Mouse (Mus musculus) MEL (cell line): ENCODE results near the gene Slc44a3. TPM values are rescaled to one million over a fixed set of nuclear protein-coding genes. Genes with fewer than 3 reads are reported as not detected.

ENCODE experiments used
- DNase-seq: peaks from one replicate; pipeline ENCODE4 v3.0.0; 2011; ENCODE audit warnings: low read depth, low spot score
- H3K27ac ChIP-seq: 2 replicates; pipeline ENCODE4 v1.5.1; 2012; ENCODE audit warnings: low read depth, mild to moderate bottlenecking, control low read depth, low read length, moderate library complexity; ENCODE audit not compliant: control insufficient read depth
- H3K27me3 ChIP-seq, 2 experiments: fragments of 150-350 bp in 1 of 2; sonication (generic) in 1 of 2; 2 replicates each; pipeline ENCODE4 v1.6.1; 2012; ENCODE audit warnings: low read length in 2 of 2, mild to moderate bottlenecking in 2 of 2, improper control_type of control experiment in 1 of 2, moderate library complexity in 1 of 2; ENCODE audit not compliant: insufficient read depth in 2 of 2, control insufficient read depth in 1 of 2
- H3K36me3 ChIP-seq, 2 experiments: 2 replicates each; pipeline ENCODE4 v1.6.1; 2012 to 2014; ENCODE audit warnings: low read length in 2 of 2, improper control_type of control experiment in 1 of 2, inconsistent platforms in 1 of 2, mild to moderate bottlenecking in 1 of 2; ENCODE audit not compliant: insufficient read depth in 2 of 2, control insufficient read depth in 1 of 2
- H3K4me1 ChIP-seq, 2 experiments: fragments of 150-350 bp in 1 of 2; sonication (generic) in 1 of 2; 2 replicates each; pipeline ENCODE4 v1.6.1; 2012; ENCODE audit warnings: low read length in 2 of 2, improper control_type of control experiment in 1 of 2, mild to moderate bottlenecking in 1 of 2; ENCODE audit not compliant: insufficient read depth in 2 of 2, control insufficient read depth in 1 of 2
- H3K4me3 ChIP-seq, 2 experiments: fragments of 150-350 bp in 1 of 2; sonication (generic) in 1 of 2; 2 replicates each; pipeline ENCODE4 v1.5.1; 2012; ENCODE audit warnings: low read depth in 2 of 2, low read length in 2 of 2, mild to moderate bottlenecking in 2 of 2, moderate library complexity in 2 of 2, control low read depth in 1 of 2, improper control_type of control experiment in 1 of 2; ENCODE audit not compliant: control insufficient read depth in 1 of 2, insufficient read depth in 1 of 2
- H3K79me2 ChIP-seq: 2 replicates; pipeline ENCODE4 v1.6.1; 2012; ENCODE audit warnings: mild to moderate bottlenecking, low read length, moderate library complexity; ENCODE audit not compliant: control insufficient read depth, poor library complexity, insufficient read depth
- H3K9ac ChIP-seq: 2 replicates; pipeline ENCODE4 v1.6.1; 2012; ENCODE audit warnings: low read depth, mild to moderate bottlenecking, control low read depth, low read length, moderate library complexity; ENCODE audit not compliant: control insufficient read depth, poor library complexity, severe bottlenecking
- H3K9me3 ChIP-seq: fragments of 150-350 bp; sonication (generic); replicated peaks from 2 replicates; pipeline ENCODE4 v1.6.1; 2012; ENCODE audit warnings: mild to moderate bottlenecking, low read length, improper control_type of control experiment, moderate library complexity; ENCODE audit not compliant: insufficient read depth
- BHLHE40 ChIP-seq: IDR thresholded peaks from 2 replicates; pipeline ENCODE4 v1.6.1; 2012; ENCODE audit warnings: low read depth, mild to moderate bottlenecking, inconsistent platforms, low read length, improper control_type of control experiment, borderline replicate concordance
- CHD2 ChIP-seq: IDR thresholded peaks from 2 replicates; pipeline ENCODE4 v1.6.1; 2011; ENCODE audit warnings: low read length, improper control_type of control experiment
- CTCF ChIP-seq, 3 experiments: IDR thresholded peaks in 2 of 3; conservative IDR thresholded peaks in 1 of 3; 2 replicates each; pipeline ENCODE4 v1.5.1; 2011 to 2012; ENCODE audit warnings: low read length in 3 of 3, low read depth in 2 of 3, mild to moderate bottlenecking in 2 of 3, improper control_type of control experiment in 1 of 3, inconsistent platforms in 1 of 3, mixed read lengths in 1 of 3, moderate library complexity in 1 of 3; ENCODE audit not compliant: control insufficient read depth in 1 of 3, insufficient read depth in 1 of 3, poor library complexity in 1 of 3, severe bottlenecking in 1 of 3
- GABPA ChIP-seq: IDR thresholded peaks from 2 replicates; pipeline ENCODE4 v1.6.1; 2012; ENCODE audit warnings: low read depth, mild to moderate bottlenecking, inconsistent platforms, low read length, improper control_type of control experiment, moderate library complexity
- KAT2A ChIP-seq: conservative IDR thresholded peaks from 2 replicates; pipeline ENCODE4 v1.6.1; 2012; ENCODE audit warnings: low read depth, low read length, improper control_type of control experiment, inconsistent platforms
- MAX ChIP-seq: IDR thresholded peaks from 2 replicates; pipeline ENCODE4 v1.6.1; 2011; ENCODE audit warnings: low read length, improper control_type of control experiment
- MAZ ChIP-seq: IDR thresholded peaks from 2 replicates; pipeline ENCODE4 v1.6.1; 2012; ENCODE audit warnings: low read depth, mild to moderate bottlenecking, inconsistent platforms, low read length, improper control_type of control experiment
- MXI1 ChIP-seq: IDR thresholded peaks from 2 replicates; pipeline ENCODE4 v1.6.1; 2011; ENCODE audit warnings: mild to moderate bottlenecking, low read depth, low read length, improper control_type of control experiment
- NELFE ChIP-seq: IDR thresholded peaks from 2 replicates; pipeline ENCODE4 v1.6.1; 2011; ENCODE audit warnings: low read depth, low read length, improper control_type of control experiment
- RAD21 ChIP-seq: IDR thresholded peaks from 2 replicates; pipeline ENCODE4 v1.6.1; 2011; ENCODE audit warnings: mild to moderate bottlenecking, low read depth, low read length, improper control_type of control experiment
- SIN3A ChIP-seq: IDR thresholded peaks from 2 replicates; pipeline ENCODE4 v1.6.1; 2012; ENCODE audit warnings: low read length, improper control_type of control experiment, inconsistent platforms
- TBP ChIP-seq: IDR thresholded peaks from 2 replicates; pipeline ENCODE4 v1.8.0; 2011; ENCODE audit warnings: low read depth, low read length, improper control_type of control experiment
- TCF12 ChIP-seq: IDR thresholded peaks from 2 replicates; pipeline ENCODE4 v1.6.1; 2014; ENCODE audit warnings: low read depth, mild to moderate bottlenecking, inconsistent platforms, low read length, improper control_type of control experiment, moderate library complexity
- USF2 ChIP-seq, 2 experiments: IDR thresholded peaks; 2 replicates each; pipeline ENCODE4 v1.6.1; 2011 to 2012; ENCODE audit warnings: improper control_type of control experiment in 2 of 2, low read length in 2 of 2, borderline replicate concordance in 1 of 2, inconsistent platforms in 1 of 2, low read depth in 1 of 2, mild to moderate bottlenecking in 1 of 2; ENCODE audit not compliant: insufficient read depth in 1 of 2
- ZC3H11A ChIP-seq: IDR thresholded peaks from 2 replicates; pipeline ENCODE4 v1.6.1; 2012; ENCODE audit warnings: low read depth, mild to moderate bottlenecking, inconsistent platforms, low read length, improper control_type of control experiment
- polyA plus RNA-seq, 2 experiments: library from polyadenylated mRNA; stranded (reverse) in 1 of 2; unstranded in 1 of 2; fragments of >175 nt in 1 of 2; fragments of >200 nt in 1 of 2; gene quantifications; 2 replicates each; pipeline versions ENCODE4 v1.2.1 to v1.2.4; 2012; ENCODE audit warnings: low replicate concordance in 2 of 2, low read depth in 1 of 2; ENCODE audit not compliant: insufficient read length in 2 of 2, insufficient read depth in 1 of 2, missing spikeins in 1 of 2
- total RNA-seq: library from RNA; depleted of rRNA; stranded (reverse); fragments of 300-350 nt; gene quantifications from 2 replicates; pipeline ENCODE4 v1.2.3, GENCODE M21; 2012

Gene Slc44a3
- total and polyA plus RNA-seq, 3 experiments, result 0.08 to 0.11 TPM; not detected in 1

DNA sequence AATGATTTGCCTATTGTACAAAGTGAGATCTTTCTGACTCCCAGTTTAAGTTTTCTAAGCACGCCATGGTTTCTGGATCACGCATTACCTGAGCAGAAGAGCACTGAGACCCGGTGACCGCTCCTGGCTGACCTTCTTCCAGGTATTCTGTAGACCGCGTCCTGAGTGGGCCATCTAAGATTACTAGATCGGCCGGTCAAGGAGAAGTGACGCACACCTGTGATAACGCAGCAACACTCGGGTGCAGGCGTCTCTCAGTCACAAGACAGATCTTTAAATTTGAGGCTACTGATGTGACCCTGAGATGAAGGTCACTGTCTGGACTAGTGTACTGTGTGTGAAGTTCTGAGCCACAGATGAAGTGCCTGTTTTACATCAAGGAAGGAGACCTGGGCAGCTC is 90.7 kb downstream of the Slc44a3 start:
- no peak for DNase-seq
- H3K9ac ChIP-seq, result no peak overlapping the region
- no peak overlapping the region for H3K27ac ChIP-seq
- no peak overlapping the region for H3K4me3 ChIP-seq
- no peaks in the 10 kb centered on the region for H3K9me3 ChIP-seq
- TF ChIP-seq RAD21 (no peak), ZC3H11A (no peak)
- TF ChIP-seq, all 39 proteins: peak for 0
- H3K27me3 ChIP-seq, result no peaks in the 10 kb centered on the region
- H3K36me3 ChIP-seq, result peaks cover 0 to 2% of the 10 kb centered on the region in 2 experiments; a peak in 1 of 4 replicates
- 0 out of 4 replicates have a peak, but pooled peaks cover 0 to 9% of the 10 kb centered on the region in 2 experiments for H3K4me1 ChIP-seq
- H3K79me2 ChIP-seq, result no peaks in the 10 kb centered on the region

DNA sequence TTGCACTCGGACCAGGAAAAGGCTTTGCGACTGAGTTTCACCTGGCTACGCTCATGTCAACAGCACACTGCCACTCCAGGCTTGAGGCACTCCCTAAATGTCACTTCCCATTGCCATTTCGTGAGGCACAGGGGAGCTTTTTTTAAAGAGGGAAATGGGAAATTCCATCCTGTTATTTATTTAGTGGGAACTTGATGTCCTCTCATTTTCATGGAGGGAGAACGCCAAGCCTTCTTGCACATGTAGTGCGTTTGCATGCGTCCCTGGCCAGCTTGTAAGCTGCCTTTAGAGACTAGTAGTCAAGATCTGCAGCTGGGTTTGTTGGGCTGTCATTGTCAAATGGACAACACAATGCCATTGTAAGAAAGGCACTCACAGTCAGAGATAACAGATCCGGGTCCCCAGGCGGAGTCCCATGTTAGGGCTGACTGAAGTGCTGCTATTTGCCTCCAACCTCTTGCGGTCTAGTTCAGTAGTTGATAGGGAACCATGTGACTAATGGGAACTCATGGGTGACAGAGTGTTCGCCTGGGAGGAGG is 92.5 kb downstream of the Slc44a3 start:
- H3K27ac ChIP-seq, result no peak overlapping the region
- 0 out of 4 replicates have a peak, but pooled peaks cover 0 to 9% of the 10 kb centered on the region in 2 experiments for H3K4me1 ChIP-seq
- no peak overlapping the region for H3K4me3 ChIP-seq
- DNase-seq, result no peak
- H3K36me3 ChIP-seq, result peaks cover 0 to 2% of the 10 kb centered on the region in 2 experiments; a peak in 1 of 4 replicates
- TF ChIP-seq KAT2A (no peak), CTCF (IDR thresholded peaks at IDR 0.05 in 2 of 3, conservative IDR thresholded peaks at IDR 0.05 in 1 of 3; ENCODE audit: control insufficient read depth in 1 of 3, insufficient read depth in 1 of 3, low read depth in 2 of 3, low read length in 3 of 3, poor library complexity in 1 of 3, severe bottlenecking in 1 of 3) (no peak), MAX (no peak), GABPA (no peak), SIN3A (no peak)
- no peaks in the 10 kb centered on the region for H3K9me3 ChIP-seq
- no peaks in the 10 kb centered on the region for H3K27me3 ChIP-seq
- H3K79me2 ChIP-seq, result no peaks in the 10 kb centered on the region
- H3K9ac ChIP-seq, result no peak overlapping the region

DNA sequence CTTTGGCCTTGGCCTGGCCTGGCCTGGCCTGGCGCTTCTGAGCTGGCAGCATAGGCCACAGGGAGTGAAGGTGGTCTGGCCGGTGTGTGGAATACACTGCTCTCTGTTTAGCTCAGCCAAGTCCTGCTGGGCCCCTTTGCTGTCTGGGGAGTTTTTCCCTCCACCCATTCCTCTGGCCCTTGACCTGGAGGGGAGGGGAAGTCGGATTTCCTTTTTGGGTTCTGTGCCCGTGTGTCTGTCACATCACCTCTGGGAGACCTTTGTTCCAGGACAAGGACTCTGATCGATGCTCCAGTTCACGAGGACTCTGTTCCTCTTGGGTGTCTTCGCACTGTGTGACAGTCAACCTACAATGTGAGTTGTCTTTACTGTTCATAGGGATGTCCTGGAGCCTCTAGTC is 94.2 kb downstream of the Slc44a3 start:
- H3K4me1 ChIP-seq, result no peaks in the 10 kb centered on the region
- H3K36me3 ChIP-seq, result no peaks in the 10 kb centered on the region
- H3K27me3 ChIP-seq, result no peaks in the 10 kb centered on the region

DNA sequence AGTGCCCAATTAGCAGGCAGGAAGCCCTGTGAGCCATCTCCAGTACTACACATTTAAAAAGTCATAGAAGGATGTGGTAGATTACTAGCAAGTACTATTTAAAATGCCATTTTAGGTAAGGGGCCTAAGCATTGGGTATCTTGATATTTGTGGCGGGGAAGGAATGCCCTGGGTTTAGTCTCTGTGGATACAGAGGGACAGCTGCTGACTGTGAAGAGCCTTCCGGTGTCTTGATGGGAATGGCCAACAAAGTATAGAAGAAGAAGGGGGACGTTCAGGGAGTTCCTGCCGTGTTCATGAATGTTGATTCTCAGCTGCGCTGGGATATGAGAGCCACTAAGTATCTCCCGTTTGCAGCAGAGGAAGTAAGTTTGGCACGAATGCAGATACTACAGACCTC is 95.1 kb downstream of the Slc44a3 start:
- TF ChIP-seq MAZ (no peak), BHLHE40 (no peak), TBP (no peak), TCF12 (no peak)
- Histone ChIP-seq H3K27me3 (no peaks in the 10 kb centered on the region), H3K27ac (no peak overlapping the region), H3K9me3 (no peaks in the 10 kb centered on the region), H3K36me3 (no peaks in the 10 kb centered on the region), H3K4me1 (no peaks in the 10 kb centered on the region), H3K9ac (no peak overlapping the region), H3K4me3 (no peak overlapping the region), H3K79me2 (no peaks in the 10 kb centered on the region)
- DNase-seq, result no peak

More for the DNA sequence above, 94.2 kb downstream of the Slc44a3 start:
- H3K9ac ChIP-seq, result no peak overlapping the region
- H3K4me3 ChIP-seq, result no peak overlapping the region
- no peak for TF ChIP-seq MXI1
- no peak for TF ChIP-seq CHD2
- no peak for TF ChIP-seq RAD21
- TF ChIP-seq USF2 (IDR thresholded peaks at IDR 0.05; ENCODE audit: borderline replicate concordance in 1 of 2, insufficient read depth in 1 of 2, low read depth in 1 of 2, low read length in 2 of 2), result no peak
- no peak for TF ChIP-seq NELFE
- H3K79me2 ChIP-seq, result no peaks in the 10 kb centered on the region
- no peak overlapping the region for H3K27ac ChIP-seq
- DNase-seq, result no peak
- no peaks in the 10 kb centered on the region for H3K9me3 ChIP-seq
